Mouse (Mus musculus) mouse trophoblast stem cell (cell line): ENCODE results near the gene Phlda1.
"Not testable (repeated sequence)": the region's sequence is repeated elsewhere in the genome, so short reads cannot be mapped to it uniquely, and the experiment has no call there.

Experiments used
- in situ Hi-C, 2 experiments: fragments of 300-500 bp; cut with MseI, MboI; formaldehyde crosslinking; loops; 2 replicates in 1 of 2; 3 replicates in 1 of 2; pipeline ENCODE4 v1.15.1; 2025

The Phlda1 gene

GRCm38 (mm10) chr10:111506101-111506925, at the start of gene Phlda1:
Phlda1 (plus strand) TSS chr10:111506286.
- in situ Hi-C loops, result loop anchor here (5.0 to 25.0 kb wide), 5 partner anchors 71 to 458 kb away; no protein-coding TSS in a partner anchor

GRCm38 (mm10) chr10:111458088-111458487, 48.0 kb upstream of the Phlda1 start:
- in situ Hi-C loops, result no loop called here

- in situ Hi-C loops, result no loop called here
These were observed 47.0 kb upstream of the Phlda1 start for GRCm38 (mm10) chr10:111459040-111459439.

DNA sequence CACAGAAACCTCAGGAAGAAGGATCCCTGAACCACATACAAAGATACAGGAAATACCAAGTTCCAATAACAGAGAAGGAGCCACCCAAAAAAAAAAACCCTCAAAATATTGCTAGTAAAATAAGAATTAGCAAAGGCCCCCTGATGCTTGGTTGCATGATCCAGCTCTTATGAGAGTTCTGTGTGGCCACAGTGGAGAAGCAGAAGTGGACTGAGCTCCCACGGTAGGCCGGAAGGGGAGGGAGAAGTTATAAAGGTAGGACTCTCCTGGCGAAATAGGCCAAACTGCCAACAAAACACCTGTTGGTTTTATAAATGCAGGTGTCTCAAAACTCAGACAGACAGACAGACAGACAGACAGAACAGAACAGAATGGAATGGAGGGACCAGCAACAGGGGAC, 46.2 kb upstream of the Phlda1 start:
- in situ Hi-C loops, result no loop called here

- in situ Hi-C loops, result no loop called here
These were observed 45.7 kb upstream of the Phlda1 start for GRCm38 (mm10) chr10:111460381-111460780.

- in situ Hi-C loops, result no loop called here
These were observed 41.3 kb upstream of the Phlda1 start for GRCm38 (mm10) chr10:111464833-111465232.

- in situ Hi-C loops, result no loop called here
These were observed 40.7 kb upstream of the Phlda1 start for GRCm38 (mm10) chr10:111465409-111465808.

- in situ Hi-C loops, result loop anchor here in 1 of 2 experiments (10.0 kb wide), 1 partner anchor 246 kb away; no protein-coding TSS in a partner anchor
These were observed 34.9 kb upstream of the Phlda1 start for GRCm38 (mm10) chr10:111471166-111471565.

GRCm38 (mm10) chr10:111472686-111473510, 33.2 kb upstream of the Phlda1 start, which contains the start of gene Nap1l1:
Nap1l1 (plus strand) TSS chr10:111473223.
- in situ Hi-C loops, result loop anchor here in 1 of 2 experiments (10.0 kb wide), 1 partner anchor 248 kb away; no protein-coding TSS in a partner anchor

- in situ Hi-C loops, result loop anchor here in 1 of 2 experiments (10.0 kb wide), 1 partner anchor 249 kb away; no protein-coding TSS in a partner anchor
These were observed 32.3 kb upstream of the Phlda1 start for GRCm38 (mm10) chr10:111473511-111474371.

- in situ Hi-C loops, result loop anchor here in 1 of 2 experiments (10.0 kb wide), 1 partner anchor 252 kb away; no protein-coding TSS in a partner anchor
These were observed 29.8 kb upstream of the Phlda1 start for GRCm38 (mm10) chr10:111476301-111476700.

DNA sequence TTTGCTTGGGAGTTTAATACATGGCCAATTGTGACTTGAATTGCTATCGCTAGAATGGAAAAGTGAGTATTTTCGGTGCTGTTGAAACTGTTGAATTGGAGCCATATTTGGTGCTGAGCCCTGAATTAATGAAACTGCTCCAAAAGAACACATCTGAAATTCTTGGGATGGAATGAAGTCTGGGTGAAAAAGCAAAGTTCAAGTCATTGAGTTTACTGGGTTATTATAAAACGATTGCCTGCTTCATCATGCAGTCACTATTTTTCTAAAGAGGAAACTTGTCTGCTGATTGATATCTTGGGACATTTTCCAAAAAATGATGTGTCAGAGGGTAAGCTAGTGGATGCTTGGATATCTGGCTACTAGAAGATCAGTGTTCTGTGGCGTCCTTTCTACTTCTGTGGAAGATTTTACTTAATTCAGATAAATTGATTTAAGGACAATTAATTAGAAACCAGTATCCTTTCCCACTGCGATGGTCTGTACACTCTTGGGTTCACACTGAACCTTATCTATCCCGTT, 29.0 kb upstream of the Phlda1 start:
- in situ Hi-C loops, result loop anchor here in 1 of 2 experiments (10.0 kb wide), 1 partner anchor 252 kb away; no protein-coding TSS in a partner anchor

- in situ Hi-C loops, result loop anchor here in 1 of 2 experiments (10.0 kb wide), 1 partner anchor 255 kb away; no protein-coding TSS in a partner anchor
These were observed 26.5 kb upstream of the Phlda1 start for GRCm38 (mm10) chr10:111479599-111479998.

DNA sequence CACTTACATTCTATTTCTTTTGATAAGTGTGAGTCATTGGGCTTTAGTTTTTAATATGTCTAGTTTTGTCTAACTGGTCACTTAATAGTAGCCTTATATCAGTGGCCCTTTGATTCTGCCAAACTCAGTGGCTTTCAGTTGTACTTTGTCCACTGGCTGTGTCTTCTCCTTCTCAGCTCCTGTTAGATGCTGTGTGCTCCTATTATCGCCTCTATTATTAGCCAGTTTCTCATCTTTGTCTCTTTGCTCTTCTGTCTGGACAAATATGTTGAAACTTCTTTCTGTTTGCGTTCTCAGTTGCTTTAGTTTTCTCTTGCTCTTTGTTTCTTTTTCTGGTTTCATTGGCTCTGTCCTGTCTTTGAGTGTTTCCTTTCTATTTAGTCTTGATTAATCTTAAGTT, 23.4 kb upstream of the Phlda1 start:
- in situ Hi-C loops, result no loop called here

GRCm38 (mm10) chr10:111484079-111484478, 22.0 kb upstream of the Phlda1 start:
- in situ Hi-C loops, result no loop called here

DNA sequence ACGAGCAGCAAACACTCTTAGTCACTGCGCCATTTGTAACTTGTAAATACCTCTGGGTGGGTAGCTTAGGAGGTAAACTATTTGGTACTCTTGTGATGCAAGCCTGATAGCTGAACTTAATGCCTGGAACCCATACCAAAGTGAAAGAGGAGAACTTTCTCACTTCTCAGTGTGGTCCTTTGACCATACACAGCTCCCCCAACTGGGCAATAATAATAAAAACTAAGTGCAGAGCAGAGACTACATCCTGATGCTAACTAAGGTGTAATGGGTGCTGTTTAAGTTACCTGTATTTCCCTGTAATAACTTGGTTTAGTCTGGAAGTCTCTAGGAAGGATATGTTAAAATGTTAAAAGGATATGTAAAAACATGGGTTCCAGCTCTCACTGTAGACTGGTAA, 17.3 kb upstream of the Phlda1 start:
- in situ Hi-C loops, result no loop called here

- in situ Hi-C loops, result not testable (repeated sequence)
These were observed 16.0 kb upstream of the Phlda1 start for GRCm38 (mm10) chr10:111490079-111490478.

- in situ Hi-C loops, result no loop called here
These were observed 10.2 kb upstream of the Phlda1 start for GRCm38 (mm10) chr10:111495888-111496287.

DNA sequence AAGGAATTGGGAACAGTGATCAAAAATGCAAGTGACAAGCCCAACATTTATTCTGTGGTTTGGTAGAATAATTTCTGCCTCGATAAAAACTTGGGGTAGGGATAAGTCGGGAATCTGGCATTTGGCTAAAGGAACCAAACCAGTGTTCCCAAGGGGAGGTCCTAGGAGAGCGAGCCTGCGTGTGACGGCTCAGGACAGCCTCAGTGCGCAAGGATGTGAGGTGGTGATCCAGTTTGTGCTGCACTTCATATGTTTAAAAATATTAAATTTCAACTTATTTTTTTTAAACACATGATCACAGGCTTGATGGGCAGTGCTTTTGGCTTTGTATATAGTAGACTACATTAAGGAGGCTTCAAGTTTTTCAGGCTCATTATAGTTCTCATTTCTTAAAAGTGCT, 6.2 kb upstream of the Phlda1 start:
- in situ Hi-C loops, result loop anchor here (10.0 to 25.0 kb wide), 4 partner anchors 137 to 465 kb away; no protein-coding TSS in a partner anchor

GRCm38 (mm10) chr10:111503071-111503470, 3.0 kb upstream of the Phlda1 start:
- in situ Hi-C loops, result loop anchor here (10.0 to 25.0 kb wide), 4 partner anchors 134 to 462 kb away; no protein-coding TSS in a partner anchor
